Mouse (Mus musculus) small intestine, adult 2 months (tissue): ENCODE measurements around the gene Tbc1d2b. TPM values are rescaled to one million over a fixed set of nuclear protein-coding genes. Genes with fewer than 3 reads are reported as not detected.

Source experiments
- H3K27ac ChIP-seq: fragments of 200-500 bp; 2 replicates; pipeline ENCODE4 v1.5.1; 2012; ENCODE audit warnings: low read depth, low read length, control low read depth, inconsistent platforms; ENCODE audit not compliant: insufficient read depth
- H3K27me3 ChIP-seq: fragments of 200-500 bp; 2 replicates; pipeline ENCODE4 v1.6.1; 2012; ENCODE audit warnings: mild to moderate bottlenecking, moderate library complexity, low read length, inconsistent platforms; ENCODE audit not compliant: control insufficient read depth, insufficient read depth
- H3K36me3 ChIP-seq: fragments of 200-500 bp; 2 replicates; pipeline ENCODE4 v1.6.1; 2012; ENCODE audit warnings: mild to moderate bottlenecking, low read length, control low read depth, inconsistent platforms; ENCODE audit not compliant: control insufficient read depth, insufficient read depth
- H3K4me1 ChIP-seq: fragments of 200-500 bp; 2 replicates; pipeline ENCODE4 v1.6.1; 2012; ENCODE audit warnings: low read length, inconsistent platforms, mixed read lengths; ENCODE audit not compliant: control insufficient read depth, insufficient read depth, insufficient read length
- H3K4me3 ChIP-seq: fragments of 200-500 bp; 2 replicates; pipeline ENCODE4 v1.5.1; 2012; ENCODE audit warnings: low read depth, mild to moderate bottlenecking, control low read depth, inconsistent platforms, low read length, moderate library complexity
- CTCF ChIP-seq: fragments of 200-500 bp; IDR thresholded peaks from 2 replicates; pipeline ENCODE4 v1.5.1; 2012; ENCODE audit warnings: low read depth, mild to moderate bottlenecking, control low read depth, inconsistent platforms, low read length, moderate library complexity, mixed read lengths; ENCODE audit not compliant: insufficient replicate concordance, insufficient read length; ENCODE audit errors: extremely low read depth
- POLR2A ChIP-seq: fragments of 200-500 bp; IDR thresholded peaks from 2 replicates; pipeline ENCODE4 v1.6.1; 2012; ENCODE audit warnings: low read depth, mild to moderate bottlenecking, control low read depth, inconsistent platforms, low read length, moderate library complexity
- WGBS: fragments of 180-500 bp; shearing (Covaris S2); methylation state at CpG from one replicate; pipeline ENCODE4 v1.1.7; 2018; 5-methylcytosine and 5-hydroxymethylcytosine counted together
- polyA plus RNA-seq: library from polyadenylated mRNA; depleted of rRNA; stranded (reverse); fragments of >200 nt; gene quantifications from 2 replicates; pipeline ENCODE4 v1.2.3, GENCODE M21; 2012

Tbc1d2b gene
- polyA plus RNA-seq, 1 experiment = 13.1 TPM

- Histone ChIP-seq H3K36me3 (no peaks in the 10 kb centered on the region), H3K4me3 (no peak overlapping the region), H3K27ac (no peak overlapping the region), H3K27me3 (no peaks in the 10 kb centered on the region), H3K4me1 (no peaks in the 10 kb centered on the region; the same call in none of the 2 replicates)
- WGBS = 59% methylated on average over 3 of the region's 3 CpGs
- no peak for TF ChIP-seq CTCF
- no peak for TF ChIP-seq POLR2A
Measured at GRCm38 (mm10) chr9:90183550-90183949, 87.1 kb downstream of the Tbc1d2b start.

GRCm38 (mm10) chr9:90182636-90183421 lies 87.8 kb downstream of the Tbc1d2b start:
- Histone ChIP-seq H3K4me1 (no peaks in the 10 kb centered on the region; the same call in none of the 2 replicates), H3K4me3 (no peak overlapping the region), H3K36me3 (no peaks in the 10 kb centered on the region), H3K27me3 (no peaks in the 10 kb centered on the region), H3K27ac (no peak overlapping the region)
- WGBS = 67% methylated on average over 18 of the region's 18 CpGs
- TF ChIP-seq CTCF = no peak
- no peak for TF ChIP-seq POLR2A

DNA sequence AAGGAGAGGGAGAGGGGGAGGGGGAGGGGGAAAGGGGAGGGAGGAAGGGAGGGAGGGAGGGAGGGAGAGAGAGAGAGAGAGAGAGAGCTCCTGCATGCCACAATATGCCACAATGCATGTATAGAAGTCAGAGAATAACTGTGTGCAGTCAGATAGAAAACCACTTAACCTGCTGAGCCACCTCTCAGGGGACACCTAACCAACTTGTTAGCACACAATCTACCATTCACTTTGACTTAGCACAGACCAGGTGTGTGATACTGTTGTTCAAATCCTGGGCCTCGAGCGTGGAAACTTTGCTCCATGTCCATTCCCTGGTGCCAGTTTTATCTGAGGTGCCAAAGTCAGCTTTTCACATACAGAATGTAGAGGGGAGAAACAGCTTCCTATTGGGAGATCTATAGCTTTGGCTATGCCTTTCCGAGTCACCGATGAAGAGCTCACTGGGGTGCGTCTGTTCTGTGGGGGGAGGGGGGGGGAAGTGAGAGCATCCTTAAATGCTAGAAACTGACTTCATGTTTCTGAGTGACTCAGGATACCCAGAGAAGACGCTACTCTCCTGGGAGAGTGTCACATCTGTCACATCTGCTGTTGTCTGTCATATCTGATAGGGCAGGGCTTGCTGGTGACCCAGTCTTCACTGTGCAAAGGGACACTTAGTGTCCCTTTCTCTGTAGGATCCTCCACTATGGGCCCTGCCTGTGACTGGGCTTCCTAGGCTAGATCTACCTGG lies 88.8 kb downstream of the Tbc1d2b start:
- 77% methylated on average over 6 of the region's 6 CpGs for WGBS
- no peak overlapping the region for H3K27ac ChIP-seq
- TF ChIP-seq CTCF (no peak), POLR2A (no peak)

DNA sequence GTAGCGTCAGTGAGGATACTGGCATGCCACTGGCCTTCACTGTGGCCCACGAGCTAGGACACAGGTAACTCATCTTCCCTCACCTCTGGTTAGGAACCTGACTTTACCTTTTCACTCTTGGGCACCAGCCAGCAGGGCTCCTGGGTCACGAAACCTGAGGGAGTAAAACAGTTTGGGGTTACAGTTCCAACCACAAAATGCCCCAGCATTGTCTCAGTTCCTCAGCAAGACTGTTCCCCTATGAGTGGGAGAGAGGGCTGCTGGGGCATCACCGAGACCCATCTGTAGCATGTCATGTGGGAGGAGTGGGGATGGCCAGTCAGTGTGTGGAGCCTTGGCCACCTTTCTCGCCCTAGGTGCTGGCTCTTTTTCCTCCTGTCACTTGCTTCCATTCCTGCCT lies 91.2 kb downstream of the Tbc1d2b start:
- Histone ChIP-seq H3K4me1 (no peaks in the 10 kb centered on the region; the same call in none of the 2 replicates), H3K4me3 (no peak overlapping the region), H3K36me3 (no peaks in the 10 kb centered on the region), H3K27ac (no peak overlapping the region), H3K27me3 (no peaks in the 10 kb centered on the region)
- TF ChIP-seq CTCF (no peak), POLR2A (no peak)
- WGBS = 77% methylated on average over 5 of the region's 5 CpGs

More for the DNA sequence above, 88.8 kb downstream of the Tbc1d2b start:
- Histone ChIP-seq H3K4me3 (no peak overlapping the region), H3K4me1 (no peaks in the 10 kb centered on the region; the same call in none of the 2 replicates), H3K27me3 (no peaks in the 10 kb centered on the region), H3K36me3 (no peaks in the 10 kb centered on the region)

GRCm38 (mm10) chr9:90173330-90173729 lies 97.3 kb downstream of the Tbc1d2b start:
- Histone ChIP-seq H3K36me3 (no peaks in the 10 kb centered on the region), H3K27me3 (no peaks in the 10 kb centered on the region), H3K27ac (no peak overlapping the region), H3K4me3 (no peak overlapping the region), H3K4me1 (no peaks in the 10 kb centered on the region)
- no peak for TF ChIP-seq CTCF
- no peak for TF ChIP-seq POLR2A
- 41% methylated on average over 3 of the region's 3 CpGs for WGBS

DNA sequence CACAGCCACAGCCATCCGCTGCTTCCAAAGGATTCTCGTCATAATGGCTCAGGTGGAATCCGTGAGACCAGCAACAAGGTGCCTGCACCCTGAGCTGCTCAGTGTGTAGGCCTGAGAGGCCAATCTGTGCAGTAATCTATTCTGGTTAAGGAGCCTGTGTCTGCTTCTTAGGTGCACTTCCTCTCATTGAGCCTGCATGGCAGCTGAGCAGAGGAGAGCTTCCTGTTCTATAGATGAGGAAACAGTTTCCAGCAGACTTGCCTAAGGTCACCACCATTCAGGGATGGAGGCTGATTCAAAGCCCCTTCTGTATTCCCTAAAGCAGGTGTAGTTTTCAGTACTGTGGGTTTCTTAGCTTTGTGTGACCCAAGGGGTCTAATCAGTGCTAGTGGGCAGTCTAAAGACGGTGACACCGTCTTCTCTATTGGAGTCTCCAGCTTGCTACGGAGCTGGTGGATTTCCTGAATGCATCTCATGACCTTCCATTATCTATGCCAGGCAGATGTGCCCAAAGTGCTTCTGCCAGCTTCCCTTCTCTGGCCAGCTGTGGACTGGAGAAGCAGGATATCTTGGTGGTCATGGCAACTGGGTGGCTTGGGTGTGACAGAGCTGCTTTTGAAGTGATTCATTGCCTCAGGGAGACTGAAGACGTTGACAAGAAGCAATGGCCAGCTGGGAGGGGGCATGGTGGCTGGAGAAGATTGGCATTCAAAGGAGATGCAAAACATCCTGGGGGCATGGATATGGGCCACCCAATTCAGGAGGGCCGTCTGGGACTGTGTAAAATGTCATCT lies 97.9 kb downstream of the Tbc1d2b start:
- H3K4me1 ChIP-seq = no peaks in the 10 kb centered on the region
- no peak for TF ChIP-seq POLR2A
- no peak for TF ChIP-seq CTCF
- H3K27ac ChIP-seq = no peak overlapping the region
- no peak overlapping the region for H3K4me3 ChIP-seq
- no peaks in the 10 kb centered on the region for H3K36me3 ChIP-seq
- WGBS = 78% methylated on average over 8 of the region's 8 CpGs
- H3K27me3 ChIP-seq = no peaks in the 10 kb centered on the region
